Mouse (Mus musculus): ENCODE data around the gene Pdia2. TPM values are rescaled to one million over a fixed set of nuclear protein-coding genes. Genes with fewer than 3 reads are reported as not detected.

Gene Pdia2
- polyA plus RNA-seq (2014; fragmentation: Illumina TruSeq; extraction: RNeasy Lipid Tissue Mini Kit (QIAGEN cat#74804); ENCODE audit: low read depth, low replicate concordance) = not detected

GRCm38 (mm10) chr17:26198892-26199291 is at the start of gene Pdia2:
TSS of gene Pdia2 (minus strand) at chr17:26199087.

GRCm38 (mm10) chr17:26244101-26244841 is 45.4 kb upstream of the Pdia2 start, which contains the start of gene Fam234a:
TSS of gene Fam234a (minus strand) at chr17:26244242.

GRCm38 (mm10) chr17:26207686-26208085 is 8.8 kb upstream of the Pdia2 start, which contains the start of gene Arhgdig:
TSS of gene Arhgdig (minus strand) at chr17:26207786.

GRCm38 (mm10) chr17:26202737-26203136 is 3.9 kb upstream of the Pdia2 start, which contains the start of gene Rgs11:
TSS of gene Rgs11 (plus strand) at chr17:26202951.

Other genes starting within 250 kb of the Pdia2 start
- 0.34 TPM for gene A930017K11Rik, start 246.5 kb downstream of the Pdia2 start, polyA plus RNA-seq (2014; fragmentation: Illumina TruSeq; extraction: RNeasy Lipid Tissue Mini Kit (QIAGEN cat#74804); ENCODE audit: low read depth, low replicate concordance)
- gene Capn15, start 213.3 kb downstream of the Pdia2 start, polyA plus RNA-seq (2014; fragmentation: Illumina TruSeq; extraction: RNeasy Lipid Tissue Mini Kit (QIAGEN cat#74804); ENCODE audit: low read depth, low replicate concordance) = 9.9 TPM
- gene Rab11fip3, start 129.5 kb downstream of the Pdia2 start, polyA plus RNA-seq (2014; fragmentation: Illumina TruSeq; extraction: RNeasy Lipid Tissue Mini Kit (QIAGEN cat#74804); ENCODE audit: low read depth, low replicate concordance) = 28.2 TPM
- 12.0 TPM for gene Decr2, start 108.8 kb downstream of the Pdia2 start, polyA plus RNA-seq (2014; fragmentation: Illumina TruSeq; extraction: RNeasy Lipid Tissue Mini Kit (QIAGEN cat#74804); ENCODE audit: low read depth, low replicate concordance)
- gene Nme4, start 103.5 kb downstream of the Pdia2 start, polyA plus RNA-seq (2014; fragmentation: Illumina TruSeq; extraction: RNeasy Lipid Tissue Mini Kit (QIAGEN cat#74804); ENCODE audit: low read depth, low replicate concordance) = 10.3 TPM
- gene Tmem8, start 85.8 kb downstream of the Pdia2 start, polyA plus RNA-seq (2014; fragmentation: Illumina TruSeq; extraction: RNeasy Lipid Tissue Mini Kit (QIAGEN cat#74804); ENCODE audit: low read depth, low replicate concordance) = 6.0 TPM
- 179 TPM for gene Mrpl28, start 75.6 kb downstream of the Pdia2 start, polyA plus RNA-seq (2014; fragmentation: Illumina TruSeq; extraction: RNeasy Lipid Tissue Mini Kit (QIAGEN cat#74804); ENCODE audit: low read depth, low replicate concordance)
- 15.7 TPM for gene Axin1, start 60.4 kb downstream of the Pdia2 start, polyA plus RNA-seq (2014; fragmentation: Illumina TruSeq; extraction: RNeasy Lipid Tissue Mini Kit (QIAGEN cat#74804); ENCODE audit: low read depth, low replicate concordance)
- 0.58 TPM for gene Rgs11, start 3.9 kb upstream of the Pdia2 start, polyA plus RNA-seq (2014; fragmentation: Illumina TruSeq; extraction: RNeasy Lipid Tissue Mini Kit (QIAGEN cat#74804); ENCODE audit: low read depth, low replicate concordance)
- 0.52 TPM for gene Arhgdig, start 8.7 kb upstream of the Pdia2 start, polyA plus RNA-seq (2014; fragmentation: Illumina TruSeq; extraction: RNeasy Lipid Tissue Mini Kit (QIAGEN cat#74804); ENCODE audit: low read depth, low replicate concordance)
- 72.6 TPM for gene Fam234a, start 45.2 kb upstream of the Pdia2 start, polyA plus RNA-seq (2014; fragmentation: Illumina TruSeq; extraction: RNeasy Lipid Tissue Mini Kit (QIAGEN cat#74804); ENCODE audit: low read depth, low replicate concordance)
- 36.3 TPM for gene Luc7l, start 53.8 kb upstream of the Pdia2 start, polyA plus RNA-seq (2014; fragmentation: Illumina TruSeq; extraction: RNeasy Lipid Tissue Mini Kit (QIAGEN cat#74804); ENCODE audit: low read depth, low replicate concordance)
- 1.9 TPM for gene Neurl1b, start 215.7 kb upstream of the Pdia2 start, polyA plus RNA-seq (2014; fragmentation: Illumina TruSeq; extraction: RNeasy Lipid Tissue Mini Kit (QIAGEN cat#74804); ENCODE audit: low read depth, low replicate concordance)